Mouse (Mus musculus) liver, embryonic 12.5 days (tissue): ENCODE measurements at regions not wholly inside any gene's neighbourhood (a gene's known extent, or its start where the extent isn't known, plus 50 kb on each side); places are given as distances from the start of the nearest gene placed in this dataset.

ENCODE experiments used
- ATAC-seq: fragments of 200-750 bp; cut with Nextera tagmentation; 2 replicates; pipeline ENCODE4 v1.8.0; 2017; ENCODE audit warnings: moderate number of reproducible peaks, mild to moderate bottlenecking, moderate library complexity
- H3K27ac ChIP-seq: fragments of 300-500 bp; sonication (generic); 2 replicates; pipeline ENCODE4 v1.5.1; 2016; ENCODE audit warnings: mild to moderate bottlenecking
- H3K27me3 ChIP-seq: fragments of 300-500 bp; sonication (generic); replicated peaks from 2 replicates; pipeline ENCODE4 v1.6.1; 2016; ENCODE audit warnings: mild to moderate bottlenecking, moderate library complexity
- H3K36me3 ChIP-seq: fragments of 300-500 bp; sonication (generic); 2 replicates; pipeline ENCODE4 v1.6.1; 2016; ENCODE audit warnings: mild to moderate bottlenecking, moderate library complexity
- H3K4me1 ChIP-seq: fragments of 300-500 bp; sonication (generic); 2 replicates; pipeline ENCODE4 v1.6.1; 2016
- H3K4me2 ChIP-seq: fragments of 300-500 bp; sonication (generic); 2 replicates; pipeline ENCODE4 v1.6.1; 2016; ENCODE audit warnings: mild to moderate bottlenecking, moderate library complexity
- H3K4me3 ChIP-seq: fragments of 300-500 bp; sonication (generic); 2 replicates; pipeline ENCODE4 v1.5.1; 2016; ENCODE audit warnings: mild to moderate bottlenecking, moderate library complexity
- H3K9ac ChIP-seq: fragments of 300-500 bp; sonication (generic); 2 replicates; pipeline ENCODE4 v1.6.1; 2016; ENCODE audit warnings: mild to moderate bottlenecking, moderate library complexity
- H3K9me3 ChIP-seq: fragments of 300-500 bp; sonication (generic); replicated peaks from 2 replicates; pipeline ENCODE4 v1.6.1; 2016; ENCODE audit warnings: mild to moderate bottlenecking, moderate library complexity
- WGBS: fragments of 180-500 bp; shearing (Covaris S2); methylation state at CpG from one replicate; pipeline ENCODE4 v1.1.7; 2016; ENCODE audit not compliant: insufficient replicate concordance; 5-methylcytosine and 5-hydroxymethylcytosine counted together

DNA sequence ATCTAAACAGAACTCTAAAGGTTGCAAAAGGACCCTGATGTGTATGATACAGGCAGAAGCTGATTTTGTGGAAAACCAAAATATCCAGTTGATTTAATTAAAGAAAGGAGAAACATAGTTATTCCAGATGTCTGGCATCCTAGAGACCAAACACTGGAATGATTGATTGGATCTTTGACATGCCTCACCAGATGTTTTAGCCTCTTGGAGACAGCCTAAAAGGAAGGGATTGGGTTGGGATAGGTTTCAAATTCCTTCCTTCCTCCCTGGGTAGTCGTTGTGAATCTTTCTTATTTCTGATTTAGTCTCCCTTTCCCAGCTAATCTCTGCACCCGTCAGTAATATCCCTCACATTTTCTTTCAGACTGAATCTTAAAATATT lies 190.9 kb upstream of the Gm9747 start:
- H3K27me3 ChIP-seq: no peaks in the 10 kb centered on the region
- H3K27ac ChIP-seq: no peak overlapping the region
- no peaks in the 10 kb centered on the region for H3K9me3 ChIP-seq
- H3K4me2 ChIP-seq: no peak overlapping the region
- H3K4me3 ChIP-seq: no peak overlapping the region
- no peak for ATAC-seq
- H3K9ac ChIP-seq: no peak overlapping the region
- WGBS: 46% methylated on average over 2 of the region's 2 CpGs
- no peaks in the 10 kb centered on the region for H3K36me3 ChIP-seq
- no peaks in the 10 kb centered on the region for H3K4me1 ChIP-seq

DNA sequence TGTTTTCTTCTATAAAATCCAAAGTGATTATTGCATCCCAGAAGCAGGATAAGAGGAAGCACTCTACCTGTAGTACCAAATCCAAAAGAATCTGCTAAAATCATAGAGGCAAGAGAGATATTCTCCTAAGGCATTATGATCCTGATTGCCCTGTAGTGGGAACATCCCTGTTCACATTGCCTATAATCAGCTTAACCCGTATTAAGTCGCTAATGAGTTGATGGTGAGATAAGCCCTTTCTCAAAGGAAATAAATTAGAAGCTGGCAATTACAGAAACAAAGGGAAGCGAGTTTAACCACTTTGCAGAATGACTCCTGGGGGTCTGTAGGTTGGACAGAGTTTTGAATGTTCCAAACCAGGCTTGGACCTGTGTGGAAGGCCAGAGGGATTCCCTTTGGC lies 190.4 kb upstream of the Gm9747 start:
- WGBS: 33% methylated on average over 3 of the region's 3 CpGs
- no peaks in the 10 kb centered on the region for H3K27me3 ChIP-seq
- H3K4me2 ChIP-seq: no peak overlapping the region
- no peak overlapping the region for H3K27ac ChIP-seq
- ATAC-seq: no peak
- no peak overlapping the region for H3K9ac ChIP-seq
- H3K4me3 ChIP-seq: no peak overlapping the region
- H3K4me1 ChIP-seq: no peaks in the 10 kb centered on the region
- H3K36me3 ChIP-seq: no peaks in the 10 kb centered on the region
- H3K9me3 ChIP-seq: no peaks in the 10 kb centered on the region

DNA sequence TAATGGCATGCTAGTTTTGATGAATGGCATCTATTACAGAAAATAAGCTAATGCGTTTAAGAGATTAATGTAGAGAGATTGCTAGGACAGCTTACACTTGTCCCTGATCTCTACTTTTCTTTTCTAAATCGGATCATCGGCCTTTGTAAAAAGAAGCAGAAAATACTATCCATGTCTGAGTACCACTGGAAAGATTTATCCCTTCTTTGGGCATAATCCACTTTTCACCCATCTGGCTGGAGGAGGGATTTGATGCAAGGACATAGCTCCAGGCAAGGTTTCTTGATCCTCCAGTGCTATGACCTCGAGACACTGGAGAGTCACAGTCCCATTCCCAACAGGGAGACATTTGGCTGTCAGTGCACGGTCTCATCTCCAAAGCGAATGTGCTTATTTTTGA lies 166.6 kb upstream of the Gm9747 start:
- Histone ChIP-seq H3K4me1 (no peaks in the 10 kb centered on the region), H3K36me3 (no peaks in the 10 kb centered on the region), H3K9ac (no peak overlapping the region), H3K27ac (no peak overlapping the region), H3K4me3 (no peak overlapping the region), H3K9me3 (no peaks in the 10 kb centered on the region), H3K27me3 (no peaks in the 10 kb centered on the region), H3K4me2 (no peak overlapping the region)
- 67% methylated on average over 6 of the region's 6 CpGs for WGBS
- ATAC-seq: no peak

DNA sequence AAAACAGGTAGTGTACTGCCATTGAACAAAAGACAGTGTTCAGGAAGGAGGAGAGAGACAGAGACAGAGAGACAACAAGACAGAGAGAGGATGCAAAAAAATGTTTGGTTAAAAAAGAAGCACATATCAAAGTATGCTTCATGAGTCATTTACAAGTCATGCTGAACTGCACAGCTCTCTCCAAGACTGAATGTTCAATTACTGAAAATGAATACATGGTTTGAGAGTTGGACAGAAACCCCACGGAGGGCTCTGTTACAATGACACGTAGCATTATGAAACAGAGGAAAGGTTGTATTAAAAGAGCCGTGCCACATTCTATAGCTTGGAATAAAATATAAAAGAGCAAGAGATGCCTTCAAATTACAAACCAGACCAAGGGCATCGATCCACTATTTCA lies 164.3 kb upstream of the Gm9747 start:
- Histone ChIP-seq H3K9me3 (no peaks in the 10 kb centered on the region), H3K4me1 (no peaks in the 10 kb centered on the region), H3K27me3 (no peaks in the 10 kb centered on the region), H3K4me2 (no peak overlapping the region), H3K9ac (no peak overlapping the region), H3K4me3 (no peak overlapping the region), H3K36me3 (no peaks in the 10 kb centered on the region), H3K27ac (no peak overlapping the region)
- ATAC-seq: no peak
- WGBS: 73% methylated on average over 4 of the region's 4 CpGs

DNA sequence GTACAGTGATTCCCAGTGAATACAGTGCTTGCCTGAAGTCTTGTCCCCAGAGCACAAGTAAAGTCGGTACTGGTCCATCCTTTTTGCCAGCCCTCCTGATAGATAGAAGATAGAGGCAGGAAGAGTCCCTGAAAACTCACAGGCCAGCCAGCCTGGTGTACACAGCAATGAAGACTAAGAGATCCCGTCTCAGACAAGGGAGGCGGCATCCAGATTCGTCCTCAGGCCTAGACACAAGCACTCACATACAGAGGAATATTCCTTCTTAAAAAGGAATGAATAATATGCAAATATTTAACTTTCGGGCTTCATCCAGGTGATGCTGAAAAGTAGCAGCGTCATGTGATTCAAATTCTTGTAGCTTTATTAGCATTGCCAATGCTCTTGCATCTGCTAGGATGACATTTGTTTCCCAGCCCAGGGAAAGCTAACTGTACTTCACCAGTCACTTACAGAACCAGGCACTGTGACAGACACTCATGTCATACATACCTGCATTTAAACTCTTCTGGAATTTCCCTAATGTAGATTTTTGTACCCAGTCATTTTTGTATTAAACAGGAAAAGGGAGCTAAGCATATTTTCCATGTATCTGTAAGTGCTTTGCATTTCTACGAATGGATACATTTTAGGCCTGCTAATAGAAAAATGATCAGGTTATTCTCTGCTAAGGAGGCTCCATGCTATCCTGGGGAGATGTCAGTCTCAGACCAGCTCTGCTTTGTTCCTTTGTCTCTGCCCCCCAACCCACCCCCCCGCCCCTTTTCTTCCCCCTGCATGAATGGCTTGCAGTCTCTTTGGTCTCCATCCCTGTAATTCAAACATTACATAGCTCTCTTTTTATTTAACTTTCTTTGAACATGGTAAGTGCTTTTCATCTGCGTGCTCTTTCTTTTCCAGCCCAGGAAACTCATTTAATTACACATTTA lies 162.5 kb upstream of the Gm9747 start:
- H3K4me2 ChIP-seq: no peak overlapping the region
- WGBS: 66% methylated on average over 9 of the region's 9 CpGs
- H3K9ac ChIP-seq: no peak overlapping the region
- no peak overlapping the region for H3K4me3 ChIP-seq
- ATAC-seq: no peak
- H3K36me3 ChIP-seq: no peaks in the 10 kb centered on the region
- H3K4me1 ChIP-seq: no peaks in the 10 kb centered on the region
- H3K9me3 ChIP-seq: no peaks in the 10 kb centered on the region
- H3K27me3 ChIP-seq: no peaks in the 10 kb centered on the region
- no peak overlapping the region for H3K27ac ChIP-seq

DNA sequence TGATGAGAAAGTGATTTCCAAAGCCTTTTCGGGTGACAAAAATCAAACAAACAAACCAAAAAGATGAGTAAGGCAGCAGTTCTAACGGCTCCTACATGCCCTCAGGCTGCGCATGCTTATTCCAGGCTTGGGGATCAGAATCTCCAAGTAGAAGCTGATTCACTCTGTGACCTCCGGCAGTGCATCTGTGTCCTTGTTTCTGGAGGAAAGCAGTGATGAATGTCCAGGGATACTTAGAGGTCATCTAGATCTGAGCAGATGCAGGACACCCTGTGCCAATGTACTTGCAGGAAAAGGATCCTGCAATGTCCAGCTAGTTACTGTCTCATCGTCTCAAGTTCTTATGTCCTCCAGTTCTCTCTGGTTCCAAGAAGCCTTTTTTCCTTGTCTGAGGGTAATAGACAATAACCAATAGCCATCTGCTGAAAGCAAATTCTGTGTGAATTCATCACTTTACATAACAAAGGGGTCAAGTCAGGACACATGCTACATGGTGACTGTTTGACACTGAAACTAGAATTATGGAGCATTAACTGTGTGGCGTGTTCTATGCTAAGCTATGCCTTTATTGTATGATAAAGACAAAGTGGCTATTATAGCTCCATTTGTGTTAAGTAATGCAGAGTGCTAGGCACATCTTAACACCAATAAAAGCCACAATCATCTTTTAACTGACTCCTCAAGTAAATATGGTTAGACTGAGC lies 143.6 kb upstream of the Gm9747 start:
- H3K9ac ChIP-seq: no peak overlapping the region
- no peak overlapping the region for H3K27ac ChIP-seq
- no peaks in the 10 kb centered on the region for H3K36me3 ChIP-seq
- no peaks in the 10 kb centered on the region for H3K4me1 ChIP-seq
- H3K4me2 ChIP-seq: no peak overlapping the region
- no peak overlapping the region for H3K4me3 ChIP-seq
- WGBS: 67% methylated on average over 6 of the region's 6 CpGs
- H3K27me3 ChIP-seq: no peaks in the 10 kb centered on the region
- no peaks in the 10 kb centered on the region for H3K9me3 ChIP-seq
- no peak for ATAC-seq

DNA sequence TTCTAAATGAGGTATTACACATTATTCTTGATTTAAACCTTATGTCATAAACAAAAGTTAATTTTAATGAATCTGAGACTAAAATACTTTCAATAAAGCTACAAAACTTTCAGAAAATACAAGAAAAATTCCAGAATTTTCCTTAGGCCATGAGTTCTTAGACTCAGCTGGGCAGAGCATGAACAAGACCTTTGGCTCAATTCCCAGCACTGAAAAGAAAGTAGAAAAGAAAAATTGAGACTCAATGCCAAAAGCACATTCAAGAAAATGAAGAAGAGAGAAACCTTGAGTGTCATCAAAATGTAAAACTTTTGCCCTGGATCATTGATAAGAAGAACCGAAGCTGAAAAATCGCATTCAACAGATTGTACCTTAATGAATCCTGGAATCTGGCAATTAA lies 137.8 kb upstream of the Gm9747 start:
- Histone ChIP-seq H3K4me2 (no peak overlapping the region), H3K4me3 (no peak overlapping the region), H3K4me1 (no peaks in the 10 kb centered on the region), H3K9me3 (no peaks in the 10 kb centered on the region), H3K9ac (no peak overlapping the region), H3K36me3 (no peaks in the 10 kb centered on the region), H3K27me3 (no peaks in the 10 kb centered on the region), H3K27ac (no peak overlapping the region)
- 78% methylated on average over 2 of the region's 2 CpGs for WGBS
- no peak for ATAC-seq

DNA sequence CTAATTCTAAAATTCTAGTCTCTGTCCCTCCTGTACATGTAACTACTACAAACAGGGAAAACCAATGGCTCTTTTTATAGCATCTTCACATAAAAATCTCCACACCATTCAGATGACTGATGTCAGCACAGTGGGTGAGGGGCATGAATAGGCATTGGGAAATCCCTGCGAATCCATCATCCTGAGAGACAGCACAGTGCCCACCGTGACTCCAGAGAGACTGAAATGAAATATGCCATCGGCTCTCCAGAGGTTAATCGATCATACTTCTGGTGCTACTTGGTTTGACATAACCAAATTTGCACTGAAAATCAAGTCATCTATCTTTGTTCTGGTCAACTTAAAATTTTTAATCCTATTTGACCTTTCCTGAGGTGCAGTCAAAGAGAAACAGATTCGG lies 126.2 kb upstream of the Gm9747 start:
- 60% methylated on average over 5 of the region's 5 CpGs for WGBS
- Histone ChIP-seq H3K4me1 (no peaks in the 10 kb centered on the region), H3K27me3 (no peaks in the 10 kb centered on the region), H3K27ac (no peak overlapping the region), H3K4me3 (no peak overlapping the region), H3K4me2 (no peak overlapping the region), H3K36me3 (no peaks in the 10 kb centered on the region), H3K9me3 (0 out of 2 replicates have a peak, but pooled peaks cover 9% of the 10 kb centered on the region), H3K9ac (no peak overlapping the region)
- ATAC-seq: no peak

DNA sequence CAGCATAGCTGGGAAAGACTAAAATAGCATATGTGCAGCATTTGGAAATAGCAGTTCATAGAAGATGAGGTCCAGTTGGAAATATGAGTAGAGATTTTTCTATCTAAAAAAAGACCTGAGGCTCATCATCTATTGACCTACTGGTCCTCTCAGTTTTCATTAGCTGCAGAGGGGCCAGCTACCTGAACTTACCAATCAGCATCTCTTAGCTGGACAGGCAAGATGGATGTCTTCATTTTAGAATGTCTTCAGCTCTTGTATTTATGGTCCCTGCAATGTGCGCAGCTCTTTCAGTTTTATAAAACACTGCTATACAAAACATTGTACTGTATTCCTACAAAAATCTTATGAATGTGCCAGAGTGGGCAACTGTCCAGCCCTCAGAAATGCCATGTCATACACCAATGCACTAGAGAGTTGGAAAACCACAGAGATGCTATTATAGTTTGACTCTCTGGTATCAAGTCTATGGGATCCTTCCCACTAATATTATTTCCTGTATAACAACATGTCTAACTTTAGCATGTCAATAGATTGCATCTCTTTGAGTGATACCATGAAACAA lies 122.8 kb upstream of the Gm9747 start:
- no peak overlapping the region for H3K9ac ChIP-seq
- whole genome bisulfite sequencing: 91% methylated on average over 1 of the region's 1 CpGs
- no peak overlapping the region for H3K4me2 ChIP-seq
- H3K36me3 ChIP-seq: no peaks in the 10 kb centered on the region
- no peaks in the 10 kb centered on the region for H3K27me3 ChIP-seq
- no peaks in the 10 kb centered on the region for H3K9me3 ChIP-seq
- H3K4me3 ChIP-seq: no peak overlapping the region
- no peaks in the 10 kb centered on the region for H3K4me1 ChIP-seq
- ATAC-seq: no peak
- H3K27ac ChIP-seq: no peak overlapping the region

DNA sequence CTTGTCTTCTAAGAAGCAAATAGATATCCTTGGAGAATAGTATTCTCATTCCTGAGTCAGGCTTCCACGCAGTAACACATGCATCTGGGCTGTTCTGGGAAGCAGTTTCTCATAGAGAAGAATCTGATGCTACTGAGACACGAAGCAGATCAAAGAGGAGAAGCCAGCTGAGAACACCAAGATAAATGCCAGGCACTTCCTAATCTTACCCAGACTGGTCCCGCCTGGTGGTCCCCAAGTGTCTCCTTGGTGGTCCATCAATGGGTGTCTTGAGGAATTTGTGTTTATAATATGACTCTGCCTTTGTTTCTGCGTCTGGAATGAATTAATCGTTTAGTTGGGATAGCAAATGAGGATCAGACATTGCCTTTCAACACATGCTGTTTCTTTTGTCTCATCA lies 120.5 kb upstream of the Gm9747 start:
- Histone ChIP-seq H3K4me3 (no peak overlapping the region), H3K27me3 (no peaks in the 10 kb centered on the region), H3K9me3 (no peaks in the 10 kb centered on the region), H3K27ac (no peak overlapping the region), H3K4me1 (no peaks in the 10 kb centered on the region), H3K36me3 (no peaks in the 10 kb centered on the region), H3K4me2 (no peak overlapping the region), H3K9ac (no peak overlapping the region)
- ATAC-seq: no peak
- 26% methylated on average over 5 of the region's 5 CpGs for WGBS

DNA sequence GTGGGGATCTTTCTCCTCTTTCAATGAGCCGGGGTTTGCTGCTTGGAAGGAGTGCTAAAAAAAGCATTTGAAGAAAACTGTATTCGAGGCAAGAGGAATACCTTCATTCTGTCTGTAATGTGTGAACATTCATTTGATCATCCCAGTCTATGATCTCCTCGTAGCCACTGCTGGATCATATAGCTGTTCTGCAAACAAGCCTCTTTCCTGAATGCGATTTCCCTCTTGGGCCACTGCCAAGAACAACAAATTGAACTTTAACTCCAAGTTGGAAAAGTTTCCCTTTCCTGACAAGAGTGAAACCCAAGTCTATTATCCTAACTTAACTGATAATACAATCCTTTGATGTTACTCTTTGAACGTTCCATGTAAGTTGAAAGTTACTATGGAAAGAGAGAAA lies 108.4 kb upstream of the Gm9747 start:
- Histone ChIP-seq H3K4me2 (no peak overlapping the region), H3K27ac (no peak overlapping the region), H3K27me3 (no peaks in the 10 kb centered on the region), H3K36me3 (no peaks in the 10 kb centered on the region), H3K4me1 (no peaks in the 10 kb centered on the region), H3K4me3 (no peak overlapping the region), H3K9me3 (no peaks in the 10 kb centered on the region), H3K9ac (no peak overlapping the region)
- no peak for ATAC-seq
- WGBS: 47% methylated on average over 5 of the region's 5 CpGs

DNA sequence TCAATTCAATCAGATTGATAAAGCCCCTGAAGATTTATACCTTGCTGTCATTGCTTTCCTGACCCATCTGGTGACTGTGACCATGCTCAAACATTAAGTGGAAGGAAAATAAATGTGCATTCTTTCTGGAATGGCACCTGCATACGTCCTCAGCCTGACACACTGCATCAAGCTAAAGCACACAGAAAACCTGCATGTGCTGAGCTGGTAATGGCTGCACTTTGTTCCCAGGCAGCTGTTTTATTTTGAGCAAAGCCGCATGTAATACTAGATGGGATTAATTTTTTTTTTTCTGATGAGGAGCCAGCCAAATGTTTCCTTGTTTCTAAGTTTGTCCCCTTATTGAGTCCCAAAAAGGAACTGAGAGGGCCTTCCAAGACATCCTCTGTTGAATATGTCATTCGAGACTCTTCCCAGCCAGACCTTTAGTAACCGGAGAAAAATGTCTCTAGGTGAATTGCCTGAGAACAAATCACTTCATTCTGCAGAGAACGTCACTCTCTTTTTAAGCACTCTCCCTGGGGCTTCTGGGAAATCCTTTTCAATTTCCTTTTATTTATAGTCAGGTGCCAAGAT lies 103.1 kb upstream of the Gm9747 start:
- ATAC-seq: no peak
- H3K4me3 ChIP-seq: no peak overlapping the region
- H3K27ac ChIP-seq: no peak overlapping the region
- H3K4me1 ChIP-seq: no peaks in the 10 kb centered on the region
- no peaks in the 10 kb centered on the region for H3K27me3 ChIP-seq
- no peak overlapping the region for H3K4me2 ChIP-seq
- H3K9me3 ChIP-seq: no peaks in the 10 kb centered on the region
- no peaks in the 10 kb centered on the region for H3K36me3 ChIP-seq
- 56% methylated on average over 5 of the region's 5 CpGs for WGBS
- no peak overlapping the region for H3K9ac ChIP-seq
